Mouse (Mus musculus) neural tube, embryonic 12.5 days (tissue): Measurements from ENCODE around the gene Zfp653. TPM values are rescaled to one million over a fixed set of nuclear protein-coding genes. Genes with fewer than 3 reads are reported as not detected.

ENCODE experiments used
- ATAC-seq: fragments of 200-750 bp; cut with Nextera tagmentation; 2 replicates; pipeline ENCODE4 v1.8.0; 2017; ENCODE audit warnings: low read depth, mild to moderate bottlenecking, moderate TSS enrichment, moderate library complexity; ENCODE audit not compliant: low FRiP score
- H3K27ac ChIP-seq: fragments of 300-500 bp; sonication (generic); 2 replicates; pipeline ENCODE4 v1.5.1; 2016
- H3K27me3 ChIP-seq: fragments of 300-500 bp; sonication (generic); replicated peaks from 2 replicates; pipeline ENCODE4 v1.6.1; 2016; ENCODE audit warnings: mild to moderate bottlenecking
- H3K36me3 ChIP-seq: fragments of 300-500 bp; sonication (generic); 2 replicates; pipeline ENCODE4 v1.6.1; 2016; ENCODE audit warnings: mild to moderate bottlenecking
- H3K4me1 ChIP-seq: fragments of 300-500 bp; sonication (generic); 2 replicates; pipeline ENCODE4 v1.6.1; 2016
- H3K4me2 ChIP-seq: fragments of 300-500 bp; sonication (generic); replicated peaks from 2 replicates; pipeline ENCODE4 v1.6.1; 2016; ENCODE audit warnings: mild to moderate bottlenecking
- H3K4me3 ChIP-seq: fragments of 300-500 bp; sonication (generic); 2 replicates; pipeline ENCODE4 v1.5.1; 2016
- H3K9ac ChIP-seq: fragments of 300-500 bp; sonication (generic); 2 replicates; pipeline ENCODE4 v1.6.1; 2016; ENCODE audit warnings: mild to moderate bottlenecking
- H3K9me3 ChIP-seq: fragments of 300-500 bp; sonication (generic); 2 replicates; pipeline ENCODE4 v1.6.1; 2016; ENCODE audit warnings: mild to moderate bottlenecking
- WGBS: fragments of 180-500 bp; shearing (Covaris S2); methylation state at CpG from one replicate; pipeline ENCODE4 v1.1.7; 2016; 5-methylcytosine and 5-hydroxymethylcytosine counted together
- polyA plus RNA-seq: library from polyadenylated mRNA; unstranded; fragments of >200 nt; fragmentation: Nextera tagmentation; extraction: Ambion mirVana; gene quantifications from 2 replicates; pipeline ENCODE4 v1.2.1, GENCODE M21; 2016

Gene Zfp653
- polyA plus RNA-seq, 1 experiment from 2014 or later: 20.7 TPM

GRCm38 (mm10) chr9:22049721-22050270, 21.4 kb downstream of the Zfp653 start:
- WGBS: 27% methylated on average over 4 of the region's 4 CpGs
- Histone ChIP-seq H3K27ac (peak overlapping the region; percentile 88), H3K36me3 (peaks cover 7% of the 10 kb centered on the region; the same call in 1 of the 2 replicates), H3K9me3 (no peaks in the 10 kb centered on the region), H3K4me2 (peak overlapping the region; percentile 62), H3K4me1 (peaks cover 47% of the 10 kb centered on the region), H3K9ac (peak overlapping the region; percentile 95), H3K4me3 (peak overlapping the region; percentile 92), H3K27me3 (peaks cover 12% of the 10 kb centered on the region; the same call in 1 of the 2 replicates)
- no peak for ATAC-seq

- H3K27ac ChIP-seq: no peak overlapping the region
- H3K9me3 ChIP-seq: no peaks in the 10 kb centered on the region
- no peak for ATAC-seq
- H3K4me3 ChIP-seq: peak overlapping the region; percentile 92
- H3K4me2 ChIP-seq: peak overlapping the region; percentile 62
- H3K36me3 ChIP-seq: peaks cover 7% of the 10 kb centered on the region; the same call in 1 of the 2 replicates
- WGBS: 77% methylated on average over 11 of the region's 11 CpGs
- peaks cover 42% of the 10 kb centered on the region for H3K4me1 ChIP-seq
- peak overlapping the region; percentile 95 for H3K9ac ChIP-seq
- H3K27me3 ChIP-seq: peaks cover 12% of the 10 kb centered on the region; the same call in 1 of the 2 replicates
Measured at GRCm38 (mm10) chr9:22049315-22049714, 21.9 kb downstream of the Zfp653 start.

DNA sequence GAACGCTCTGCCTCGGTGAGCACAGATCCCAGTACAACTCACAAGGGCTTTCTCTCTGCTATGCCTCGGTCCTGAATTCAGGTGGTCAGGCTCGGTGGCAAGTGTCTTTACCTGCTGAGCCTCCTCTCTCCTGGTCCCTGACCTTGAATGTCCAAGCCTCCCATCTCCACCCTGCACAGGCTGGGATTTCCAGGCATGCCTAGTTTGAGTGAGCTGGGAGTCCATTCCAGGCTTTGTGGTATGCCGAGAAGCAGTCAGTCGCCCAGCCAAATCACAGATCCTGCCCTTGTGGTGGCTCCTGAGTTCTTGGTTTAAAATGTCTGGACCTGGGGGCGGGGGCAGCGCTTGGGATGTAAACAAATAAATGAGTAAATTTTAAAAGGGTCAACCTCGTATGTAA, 23.8 kb downstream of the Zfp653 start:
- WGBS: 66% methylated on average over 9 of the region's 9 CpGs
- H3K9me3 ChIP-seq: no peaks in the 10 kb centered on the region
- H3K4me2 ChIP-seq: peak overlapping the region; percentile 62
- no peak overlapping the region for H3K27ac ChIP-seq
- no peak for ATAC-seq
- no peak overlapping the region for H3K4me3 ChIP-seq
- peaks cover 8% of the 10 kb centered on the region; the same call in 1 of the 2 replicates for H3K27me3 ChIP-seq
- peaks cover 7% of the 10 kb centered on the region; the same call in 1 of the 2 replicates for H3K36me3 ChIP-seq
- peaks cover 42% of the 10 kb centered on the region for H3K4me1 ChIP-seq
- no peak overlapping the region for H3K9ac ChIP-seq

DNA sequence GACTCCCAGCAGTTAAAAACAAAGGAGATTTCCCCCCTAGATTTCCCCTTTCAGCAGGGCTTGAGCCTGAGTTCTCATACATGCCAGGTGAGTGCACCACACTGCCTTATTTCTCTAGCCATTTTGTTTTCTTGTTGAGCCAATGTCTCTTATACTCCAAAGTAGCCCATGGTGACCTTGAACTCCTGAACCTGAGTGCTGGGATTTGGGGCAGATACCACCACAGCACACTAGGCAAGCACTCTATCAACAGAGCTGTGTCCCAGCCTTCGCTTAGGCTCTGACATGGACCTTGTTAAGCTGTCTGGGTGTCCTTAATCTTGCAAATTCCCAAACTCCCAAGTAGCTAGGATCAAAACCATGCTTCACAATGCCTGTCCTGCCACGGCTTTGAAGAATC, 29.3 kb downstream of the Zfp653 start:
- Histone ChIP-seq H3K4me2 (no peak overlapping the region), H3K9ac (no peak overlapping the region), H3K27me3 (no peaks in the 10 kb centered on the region), H3K9me3 (no peaks in the 10 kb centered on the region), H3K4me1 (no peaks in the 10 kb centered on the region; the same call in 1 of the 2 replicates), H3K36me3 (peaks cover 7% of the 10 kb centered on the region; the same call in 1 of the 2 replicates), H3K27ac (no peak overlapping the region), H3K4me3 (no peak overlapping the region)
- WGBS: 61% methylated on average over 2 of the region's 2 CpGs
- ATAC-seq: no peak

- 78% methylated on average over 10 of the region's 10 CpGs for WGBS
Measured at GRCm38 (mm10) chr9:22037826-22038225, 33.4 kb downstream of the Zfp653 start.

DNA sequence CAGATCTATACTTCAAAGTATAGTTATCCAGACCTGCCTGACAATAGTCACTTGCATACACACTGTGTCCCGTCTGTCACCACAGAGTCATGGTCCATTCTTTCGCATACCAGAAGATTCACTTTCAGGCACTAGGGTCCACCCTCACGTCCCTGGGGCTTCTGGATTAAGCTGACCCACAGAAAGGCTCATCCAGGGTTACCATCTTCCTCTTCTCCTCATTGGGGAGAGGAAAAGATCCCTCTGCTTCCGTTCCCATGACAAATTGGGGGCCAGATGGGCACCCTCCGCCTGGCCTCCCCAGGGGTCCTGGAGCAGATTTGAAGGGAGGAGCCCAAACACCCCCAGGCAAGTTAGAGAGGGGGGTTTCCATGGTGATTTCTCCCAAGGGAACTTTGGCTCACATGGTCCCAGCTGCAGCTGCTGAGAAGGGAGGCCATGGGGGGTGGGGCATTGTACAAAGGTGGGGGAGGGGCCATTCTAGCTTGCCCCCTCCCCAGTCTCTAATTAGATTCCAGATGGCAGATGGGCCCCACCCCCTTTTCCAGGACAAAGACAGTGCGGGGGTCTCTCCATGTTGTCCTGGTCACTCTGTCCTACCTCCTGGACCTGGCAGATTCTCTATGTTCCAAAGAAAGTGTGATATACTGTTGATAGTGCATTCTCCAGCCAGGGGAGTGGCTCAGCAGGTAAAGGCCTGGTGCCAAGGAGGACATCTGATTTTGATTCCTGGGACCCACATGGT, 35.7 kb downstream of the Zfp653 start:
- Histone ChIP-seq H3K9me3 (no peaks in the 10 kb centered on the region), H3K4me2 (no peak overlapping the region), H3K27ac (peak overlapping the region; percentile 39), H3K4me3 (no peak overlapping the region), H3K27me3 (no peaks in the 10 kb centered on the region), H3K4me1 (peaks cover 23% of the 10 kb centered on the region), H3K36me3 (peaks cover 48% of the 10 kb centered on the region), H3K9ac (no peak overlapping the region)
- ATAC-seq: peak; percentile 81
- 28% methylated on average over 6 of the region's 6 CpGs for WGBS

More at GRCm38 (mm10) chr9:22037826-22038225, 33.4 kb downstream of the Zfp653 start:
- Histone ChIP-seq H3K27me3 (no peaks in the 10 kb centered on the region), H3K4me3 (no peak overlapping the region), H3K4me1 (peaks cover 23% of the 10 kb centered on the region), H3K9ac (no peak overlapping the region), H3K4me2 (no peak overlapping the region), H3K9me3 (no peaks in the 10 kb centered on the region), H3K36me3 (peaks cover 26% of the 10 kb centered on the region), H3K27ac (no peak overlapping the region)
- no peak for ATAC-seq

- 95% methylated on average over 9 of the region's 9 CpGs for WGBS
Measured at GRCm38 (mm10) chr9:22030386-22030785, 40.8 kb downstream of the Zfp653 start.

DNA sequence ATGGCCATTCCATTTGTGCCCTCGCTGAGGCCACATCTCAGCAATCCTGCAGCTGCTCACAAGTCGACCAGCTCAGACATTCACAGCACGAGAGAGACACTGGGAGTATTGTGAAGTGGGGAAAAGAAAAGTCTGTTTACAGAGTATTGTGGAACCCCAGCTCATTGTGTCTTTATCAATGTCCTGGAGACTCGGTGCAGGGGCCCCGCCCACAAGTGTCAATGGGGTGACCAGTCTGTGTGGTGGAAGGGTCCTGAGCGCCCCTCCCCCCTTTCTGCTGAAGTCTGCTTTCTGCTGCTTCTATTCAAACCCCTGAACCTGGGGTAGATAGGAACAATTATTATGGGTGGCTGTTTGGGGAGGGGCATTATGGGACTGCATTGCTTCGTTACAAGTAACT, 42.7 kb downstream of the Zfp653 start:
- H3K27me3 ChIP-seq: no peaks in the 10 kb centered on the region
- 32% methylated on average over 7 of the region's 7 CpGs for WGBS
- no peak overlapping the region for H3K9ac ChIP-seq
- no peak overlapping the region for H3K4me3 ChIP-seq
- H3K27ac ChIP-seq: no peak overlapping the region
- no peak overlapping the region for H3K4me2 ChIP-seq
- peak; percentile 51 for ATAC-seq
- peaks cover 13% of the 10 kb centered on the region; the same call in 1 of the 2 replicates for H3K4me1 ChIP-seq
- no peaks in the 10 kb centered on the region for H3K9me3 ChIP-seq
- H3K36me3 ChIP-seq: peaks cover 80% of the 10 kb centered on the region

More at GRCm38 (mm10) chr9:22030386-22030785, 40.8 kb downstream of the Zfp653 start:
- H3K4me1 ChIP-seq: peaks cover 23% of the 10 kb centered on the region; the same call in 1 of the 2 replicates
- no peak overlapping the region for H3K27ac ChIP-seq
- ATAC-seq: no peak
- peaks cover 79% of the 10 kb centered on the region for H3K36me3 ChIP-seq
- H3K4me3 ChIP-seq: no peak overlapping the region
- H3K27me3 ChIP-seq: no peaks in the 10 kb centered on the region
- no peaks in the 10 kb centered on the region for H3K9me3 ChIP-seq
- no peak overlapping the region for H3K9ac ChIP-seq
- H3K4me2 ChIP-seq: no peak overlapping the region

DNA sequence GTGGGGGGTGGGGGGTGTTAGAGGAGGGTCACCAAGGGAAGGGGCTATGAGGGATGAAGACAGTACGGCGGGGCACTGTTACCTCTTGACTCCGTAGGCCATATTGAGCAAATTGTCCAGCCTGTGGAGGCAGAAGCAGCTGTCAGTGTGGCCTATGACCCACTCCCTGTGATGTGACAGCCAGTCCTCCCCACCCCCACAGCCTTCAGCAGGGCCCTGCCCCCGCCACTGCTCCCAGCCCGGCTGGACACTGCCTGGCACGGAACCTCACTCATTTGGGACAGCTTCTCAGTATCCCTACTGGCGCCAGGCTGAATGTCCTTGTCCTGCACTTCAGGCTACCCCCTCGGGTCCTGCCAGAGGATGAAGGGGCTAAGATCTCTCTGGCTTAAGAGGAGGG, 46.6 kb downstream of the Zfp653 start:
- Histone ChIP-seq H3K27me3 (no peaks in the 10 kb centered on the region), H3K9ac (no peak overlapping the region), H3K9me3 (no peaks in the 10 kb centered on the region), H3K4me3 (no peak overlapping the region), H3K36me3 (peaks cover 63% of the 10 kb centered on the region), H3K27ac (no peak overlapping the region), H3K4me1 (peaks cover 13% of the 10 kb centered on the region; the same call in 1 of the 2 replicates), H3K4me2 (no peak overlapping the region)
- 56% methylated on average over 8 of the region's 8 CpGs for WGBS
- no peak for ATAC-seq

GRCm38 (mm10) chr9:22017208-22017825, 53.9 kb downstream of the Zfp653 start:
- WGBS: 82% methylated on average over 6 of the region's 7 CpGs
- no peaks in the 10 kb centered on the region for H3K9me3 ChIP-seq
- H3K27ac ChIP-seq: no peak overlapping the region
- peaks cover 5% of the 10 kb centered on the region; the same call in 1 of the 2 replicates for H3K4me1 ChIP-seq
- no peaks in the 10 kb centered on the region for H3K27me3 ChIP-seq
- H3K4me3 ChIP-seq: no peak overlapping the region
- no peak for ATAC-seq
- peaks cover 57% of the 10 kb centered on the region for H3K36me3 ChIP-seq
- H3K4me2 ChIP-seq: no peak overlapping the region
- H3K9ac ChIP-seq: no peak overlapping the region

DNA sequence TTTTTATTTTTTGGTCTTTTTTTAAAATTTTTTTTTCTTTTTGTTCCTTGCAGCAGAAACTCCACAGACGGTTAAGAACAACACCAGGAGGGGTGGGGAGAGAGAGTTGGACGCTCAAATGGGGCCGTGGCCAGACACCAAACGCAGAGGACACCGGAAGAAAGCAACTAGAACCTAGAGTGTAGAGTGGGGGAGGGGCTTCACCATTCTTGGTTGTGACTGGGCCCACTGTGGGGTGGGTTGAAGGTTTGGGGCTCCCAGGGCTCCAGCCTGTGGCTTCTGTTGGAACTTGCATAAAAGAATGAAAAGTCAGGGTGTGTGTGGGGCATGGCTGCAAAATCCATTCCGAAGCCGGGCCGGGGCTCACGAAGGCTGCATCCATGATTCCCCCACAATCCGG, 54.9 kb downstream of the Zfp653 start:
- peaks cover 68% of the 10 kb centered on the region for H3K36me3 ChIP-seq
- H3K4me2 ChIP-seq: no peak overlapping the region
- peaks cover 5% of the 10 kb centered on the region; the same call in 1 of the 2 replicates for H3K4me1 ChIP-seq
- WGBS: 67% methylated on average over 10 of the region's 10 CpGs
- H3K9me3 ChIP-seq: no peaks in the 10 kb centered on the region
- no peak overlapping the region for H3K27ac ChIP-seq
- no peak for ATAC-seq
- no peak overlapping the region for H3K4me3 ChIP-seq
- H3K9ac ChIP-seq: no peak overlapping the region
- H3K27me3 ChIP-seq: no peaks in the 10 kb centered on the region

DNA sequence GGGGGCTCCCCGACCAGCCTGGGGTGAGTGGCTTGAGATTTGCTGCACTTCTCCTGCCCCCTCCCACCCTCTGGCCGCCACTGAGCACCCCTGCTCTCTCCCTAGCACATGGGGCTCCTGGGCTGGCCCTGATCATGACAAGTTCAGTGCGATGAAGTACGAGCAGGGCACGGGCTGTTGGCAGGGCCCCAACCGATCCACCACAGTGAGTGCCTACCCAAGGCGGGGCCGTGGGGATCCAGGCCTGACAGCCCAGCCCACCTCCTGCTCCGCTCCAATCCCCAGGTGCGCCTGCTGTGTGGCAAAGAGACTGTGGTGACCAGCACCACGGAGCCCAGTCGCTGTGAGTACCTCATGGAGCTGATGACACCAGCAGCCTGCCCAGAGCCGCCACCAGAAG, 58.4 kb downstream of the Zfp653 start:
- Histone ChIP-seq H3K9ac (no peak overlapping the region), H3K4me1 (peaks cover 11% of the 10 kb centered on the region), H3K36me3 (peaks cover 83% of the 10 kb centered on the region), H3K27me3 (no peaks in the 10 kb centered on the region), H3K9me3 (no peaks in the 10 kb centered on the region), H3K4me3 (no peak overlapping the region), H3K27ac (no peak overlapping the region), H3K4me2 (no peak overlapping the region)
- 91% methylated on average over 13 of the region's 13 CpGs for WGBS
- ATAC-seq: peak; percentile 34; the same call in 1 of the 2 replicates
